Mouse (Mus musculus): ENCODE data around the gene Rnf31. TPM values are rescaled to one million over a fixed set of nuclear protein-coding genes. Genes with fewer than 3 reads are reported as not detected.

Rnf31 gene
- 49.9 and 68.0 TPM in 2 replicates for total RNA-seq (2023)

DNA sequence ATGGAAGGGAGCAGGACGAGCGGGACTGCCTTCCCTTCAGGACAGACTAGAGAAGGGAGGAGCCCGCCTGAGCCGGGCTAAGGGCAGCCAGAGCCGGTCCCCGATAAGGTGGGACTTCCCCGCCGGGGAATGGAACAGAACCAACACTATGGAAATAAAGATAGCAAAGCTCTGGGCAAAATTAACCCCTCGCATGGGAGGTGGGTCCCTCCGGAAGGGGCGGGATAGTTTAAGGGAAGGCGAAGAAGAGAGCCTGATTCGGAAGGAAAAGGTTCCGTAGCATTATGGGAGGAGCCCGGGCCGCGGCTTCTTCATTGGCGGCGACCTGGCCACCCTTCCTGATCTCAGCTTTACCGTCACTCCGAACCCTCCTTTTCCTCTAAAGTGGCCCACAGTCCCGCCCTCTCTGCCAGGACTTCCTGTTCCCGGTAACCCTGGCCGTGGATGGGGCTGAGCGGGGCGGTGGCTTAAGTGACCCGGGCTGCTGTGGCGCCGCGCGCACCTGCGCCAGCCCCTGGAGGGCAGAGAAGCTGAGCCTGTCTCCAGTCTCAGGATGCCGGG is at the start of gene Rnf31:
TSS of gene Rnf31 (plus strand) at position 378 of the 561 bp plus-strand sequence.

DNA sequence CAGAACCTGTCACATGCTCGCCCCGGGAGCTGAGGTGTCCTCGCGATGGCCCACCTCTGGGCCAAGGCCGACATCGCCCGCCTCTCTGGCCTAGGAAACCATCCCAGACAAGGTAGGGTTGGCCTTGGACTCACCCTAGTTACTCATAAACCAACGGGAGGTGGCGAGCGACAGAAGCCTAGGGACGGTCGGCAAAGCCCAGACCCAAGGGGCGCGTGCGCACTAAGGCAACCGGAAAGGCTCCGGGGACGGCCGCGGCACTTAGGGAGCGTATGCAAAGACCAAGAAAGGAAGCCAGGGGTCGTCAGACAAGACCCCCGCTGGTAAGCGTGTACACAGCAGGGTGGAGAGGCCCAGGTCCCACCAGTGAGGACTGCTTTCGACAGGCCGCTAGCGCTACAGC is 31.7 kb upstream of the Rnf31 start, which contains the start of gene Dcaf11:
TSS of gene Dcaf11 (plus strand) at position 208 of the 403 bp plus-strand sequence.

DNA sequence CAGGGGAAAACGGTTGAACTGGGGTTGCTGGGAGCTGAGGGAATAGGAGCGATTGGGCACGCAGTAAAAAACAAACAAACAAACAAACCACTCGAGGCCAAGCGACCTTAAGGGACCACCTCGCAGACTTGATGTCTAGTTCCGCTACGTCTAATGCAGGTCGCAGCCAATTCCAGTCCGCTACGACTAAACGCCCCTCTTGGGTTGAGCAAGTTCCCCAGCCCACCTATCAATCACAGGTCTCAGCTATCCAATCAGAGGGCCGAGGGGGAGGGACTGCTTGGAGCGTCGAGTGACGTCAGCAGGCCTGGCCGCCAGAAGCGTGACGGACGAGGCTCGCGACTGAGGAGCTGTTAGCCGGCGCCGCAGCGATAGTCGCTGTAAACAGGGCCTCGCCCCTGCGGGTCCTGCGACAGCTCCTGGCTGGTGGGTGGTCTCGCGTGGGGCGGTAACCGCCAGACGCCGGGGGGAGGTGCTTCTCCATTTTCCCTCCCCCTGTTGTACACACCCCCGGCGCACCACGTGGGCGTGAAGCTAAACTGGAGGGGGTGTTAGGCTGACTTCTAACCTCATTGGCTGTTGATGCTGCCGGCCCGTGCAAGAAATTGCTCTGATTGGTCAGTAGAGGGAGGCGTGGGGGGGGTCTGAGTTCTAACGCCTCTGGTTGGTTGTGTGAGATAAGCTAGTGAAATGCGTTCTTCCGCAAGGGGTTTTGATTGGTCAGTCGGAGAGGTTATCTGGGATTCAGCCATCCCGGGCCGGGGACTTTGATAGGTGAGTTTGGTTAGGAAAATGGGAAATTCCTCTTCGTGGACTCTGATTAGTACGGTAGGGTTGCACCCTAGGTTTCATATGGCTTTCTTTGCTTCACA is 31.1 kb upstream of the Rnf31 start, which contains the start of gene A730061H03Rik:
TSS of gene A730061H03Rik (minus strand) at position 205 of the 872 bp plus-strand sequence.

DNA sequence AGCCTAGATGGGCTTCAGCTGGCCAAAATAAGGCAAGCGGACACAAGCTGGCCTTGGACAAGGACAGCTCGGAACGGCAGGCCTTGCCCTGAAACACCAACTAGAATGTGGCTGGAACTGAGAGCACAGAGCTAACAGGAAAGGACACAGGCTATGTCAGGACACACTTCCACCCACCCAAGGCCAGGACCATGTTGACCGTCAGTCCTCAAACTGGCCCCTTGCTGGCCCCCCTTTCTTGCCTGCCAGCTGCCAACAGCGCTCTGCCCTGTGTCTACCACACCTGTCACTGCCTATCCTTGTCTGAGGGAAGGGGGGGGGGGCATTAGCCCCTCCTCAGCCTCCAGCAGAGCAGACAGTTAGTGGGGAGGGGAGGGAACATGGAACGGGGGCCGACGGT is 16.2 kb upstream of the Rnf31 start, which contains the start of gene Fitm1:
TSS of gene Fitm1 (plus strand) at position 316 of the 400 bp plus-strand sequence.

DNA sequence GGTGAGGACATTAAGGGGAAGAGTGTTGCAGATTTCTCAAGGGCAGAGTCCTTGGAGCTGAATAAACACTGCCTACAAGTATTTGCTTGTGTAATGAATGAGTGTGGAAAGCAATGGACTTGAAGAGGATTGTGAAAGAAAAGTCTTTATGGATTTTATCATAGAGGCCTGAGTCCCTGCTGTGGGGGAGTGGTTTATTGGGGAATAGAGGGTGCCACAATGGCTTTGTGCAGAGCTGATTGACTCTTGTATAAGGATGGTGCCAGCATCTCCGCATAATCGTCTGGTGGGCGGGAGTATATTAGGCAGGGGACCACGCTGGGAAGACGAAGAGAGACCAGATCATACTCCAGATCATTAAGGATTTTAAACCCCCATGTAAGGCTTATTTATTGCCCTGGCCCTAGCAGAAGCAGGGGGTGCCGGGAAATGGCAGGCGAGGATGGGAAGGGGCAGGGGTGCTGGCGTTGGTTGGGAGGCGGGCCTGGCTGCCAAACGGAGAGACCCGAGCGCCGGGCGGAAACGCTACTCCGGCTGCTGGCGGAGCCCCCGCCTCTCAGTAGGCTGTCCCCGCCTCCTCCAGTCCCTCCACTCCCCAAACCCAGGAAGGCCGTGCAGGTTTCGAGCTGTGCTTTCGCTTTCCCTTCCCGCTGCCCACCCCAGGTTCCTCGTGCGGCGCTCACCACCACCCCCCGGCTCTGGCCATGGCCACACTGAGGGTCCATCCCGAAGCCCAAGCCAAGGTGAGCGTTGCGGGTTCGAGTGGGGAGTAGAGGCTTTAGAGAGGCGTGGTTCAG is 13.4 kb upstream of the Rnf31 start, which contains the start of gene Psme1:
TSS of gene Psme1 (plus strand) at position 253 of the 797 bp plus-strand sequence.

DNA sequence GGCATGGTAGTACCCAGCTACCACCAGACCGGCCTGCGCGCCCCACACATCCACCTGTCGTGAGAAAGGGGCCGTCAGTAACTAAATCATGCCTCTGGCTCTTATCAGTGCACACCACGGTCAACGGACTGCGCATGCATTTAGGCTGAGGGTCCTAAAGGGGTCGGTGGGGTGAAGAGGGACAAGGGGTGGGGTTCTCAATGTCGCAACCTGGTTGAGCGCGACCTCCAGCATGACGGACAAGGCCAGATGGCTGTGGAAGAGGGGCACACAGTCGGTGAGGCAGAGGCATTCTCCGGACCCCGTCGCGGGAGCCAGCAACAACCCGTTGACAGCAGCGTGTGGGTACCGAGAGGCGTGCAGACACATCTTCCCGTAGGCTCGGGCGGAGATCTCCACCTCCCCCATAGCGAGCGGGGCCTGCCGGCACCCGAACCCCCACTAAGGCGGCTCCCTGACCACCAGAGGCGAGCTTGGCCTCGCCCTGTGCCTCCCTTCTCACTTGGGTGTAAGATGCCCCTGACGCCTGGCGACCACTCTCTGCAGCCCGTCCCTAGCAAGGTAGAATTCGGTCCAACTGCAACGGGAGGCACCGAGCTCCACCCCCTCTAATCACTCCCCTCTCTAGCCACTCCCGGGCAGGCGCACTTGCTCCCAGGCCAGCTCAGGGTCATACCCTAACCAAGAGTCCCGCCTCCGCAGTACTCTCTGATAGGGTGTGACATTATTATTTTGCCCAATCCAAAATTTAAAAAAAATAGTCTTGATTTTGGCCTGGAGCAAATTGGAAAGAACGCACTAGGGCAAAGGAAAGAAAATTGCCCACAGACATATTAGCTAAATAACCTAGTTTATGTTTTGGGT is 6.6 kb upstream of the Rnf31 start, which contains the start of gene Emc9:
TSS of gene Emc9 (minus strand) at position 601 of the 864 bp plus-strand sequence.

DNA sequence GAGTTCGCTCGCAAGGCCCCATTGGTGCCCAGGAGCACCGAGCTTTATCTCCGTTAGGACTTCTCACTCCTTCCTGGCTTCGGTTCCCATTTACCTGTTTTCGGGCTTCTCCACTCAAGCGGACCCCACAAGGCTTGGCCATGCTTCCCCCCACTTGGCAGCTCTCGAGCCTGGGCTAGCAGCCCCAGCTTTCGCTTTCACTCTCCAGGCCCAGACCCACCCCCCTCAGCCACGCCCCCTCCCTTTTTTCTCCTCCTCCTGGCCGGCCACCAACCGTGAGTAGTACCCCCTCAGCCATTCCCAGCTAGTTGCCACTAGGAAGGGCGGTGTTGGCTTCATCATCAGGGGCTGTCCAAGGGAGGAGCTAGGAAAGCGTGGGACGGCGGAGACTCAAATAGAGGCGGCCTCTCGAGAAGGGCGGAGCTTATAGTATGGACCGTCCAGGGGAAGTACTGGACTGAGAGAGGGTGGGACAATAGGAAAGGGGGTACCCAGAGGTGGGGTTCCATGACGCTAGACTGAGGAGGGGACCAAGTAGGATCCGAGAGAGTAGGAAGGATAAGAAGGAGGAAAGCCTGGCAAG is 669 bp upstream of the Rnf31 start, which contains the start of gene Psme2:
TSS of gene Psme2 (minus strand) at position 366 of the 583 bp plus-strand sequence.

DNA sequence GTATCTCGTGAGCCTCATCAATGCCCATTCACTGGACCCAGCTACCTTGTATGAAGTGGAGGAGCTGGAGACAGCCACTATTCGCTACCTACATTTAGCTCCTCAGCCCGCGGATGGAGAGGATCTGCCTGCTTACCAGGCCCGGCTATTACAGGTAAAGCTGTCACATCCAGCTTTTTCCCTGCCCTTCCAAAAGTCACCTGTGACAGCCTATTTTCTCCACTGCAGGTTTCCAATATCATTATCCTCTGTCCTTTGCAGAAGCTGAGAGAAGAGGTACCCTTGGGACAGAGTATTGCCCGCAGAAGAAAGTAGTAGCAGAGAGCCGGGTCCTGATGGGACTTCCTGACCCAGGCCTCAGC is 11.7 kb downstream of the Rnf31 start, which contains the start of gene Irf9:
TSS of gene Irf9 (plus strand) at position 301 of the 362 bp plus-strand sequence.

DNA sequence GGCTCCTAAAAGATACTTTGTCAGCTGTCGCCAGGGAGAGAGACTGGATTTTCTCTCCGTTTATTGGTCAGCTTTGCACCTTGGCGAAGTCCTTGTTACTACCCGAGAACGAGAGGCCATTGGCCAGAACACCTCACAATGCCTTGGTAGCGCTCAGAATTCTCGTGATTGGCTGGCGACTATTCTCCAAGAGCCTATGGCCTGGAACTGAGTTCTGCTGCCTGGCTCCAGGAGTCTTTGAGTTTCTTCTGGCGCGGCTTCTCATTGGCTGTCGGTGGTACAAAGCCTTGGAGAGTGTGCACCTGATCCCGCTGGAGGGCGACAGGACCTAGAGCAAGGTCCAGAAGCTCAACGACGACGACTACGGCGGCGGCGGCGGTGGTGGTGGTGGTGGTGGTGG is 26.3 kb downstream of the Rnf31 start, which contains the start of gene Rec8:
TSS of gene Rec8 (plus strand) at position 216 of the 400 bp plus-strand sequence.

DNA sequence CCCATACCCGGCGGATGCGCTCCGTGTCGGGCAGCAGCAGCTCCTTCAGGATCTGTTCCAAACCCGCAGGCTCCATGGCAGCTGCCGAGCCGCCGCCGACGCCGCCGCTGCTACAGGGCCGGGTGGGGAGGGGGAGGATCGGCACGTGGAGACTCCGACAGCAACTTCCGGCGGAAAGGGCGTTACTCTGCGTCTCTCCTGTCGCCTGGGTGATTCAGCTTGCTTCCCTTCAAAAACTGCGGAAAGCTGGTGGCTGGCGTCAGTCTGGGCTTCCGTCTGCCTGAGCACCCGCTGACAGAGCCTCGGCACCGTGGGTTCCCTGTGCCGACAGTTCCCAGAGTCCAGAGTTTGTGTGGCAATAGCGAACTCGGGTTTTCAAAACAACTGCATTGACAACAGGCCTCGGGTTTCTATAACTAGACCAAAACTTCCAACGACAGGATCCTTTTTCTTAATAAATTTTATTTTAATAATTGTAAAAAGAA is 44.1 kb downstream of the Rnf31 start, which contains the start of gene Ipo4:
TSS of gene Ipo4 (minus strand) at position 435 of the 485 bp plus-strand sequence.

DNA sequence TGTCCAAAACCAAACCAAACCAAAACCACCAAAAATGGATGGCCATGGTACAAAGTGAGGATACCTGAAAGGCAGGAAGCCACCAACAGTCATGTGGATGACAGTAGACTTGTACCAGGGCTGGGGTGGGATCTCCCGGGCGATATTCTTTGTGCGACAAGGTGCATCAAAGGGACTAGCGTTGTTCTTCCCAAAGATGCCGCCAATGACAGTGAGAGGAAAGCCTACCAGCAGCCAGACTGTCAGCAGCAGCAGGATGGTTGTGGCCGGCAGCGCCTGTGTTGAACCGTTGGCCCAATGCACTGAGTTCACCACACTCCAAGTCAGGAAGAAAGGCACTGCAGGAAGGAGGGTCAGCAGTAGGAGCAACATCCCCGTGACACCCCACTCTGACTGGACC is 46.3 kb downstream of the Rnf31 start, which contains the start of gene Gm49378:
TSS of gene Gm49378 (minus strand) at position 101 of the 400 bp plus-strand sequence.

DNA sequence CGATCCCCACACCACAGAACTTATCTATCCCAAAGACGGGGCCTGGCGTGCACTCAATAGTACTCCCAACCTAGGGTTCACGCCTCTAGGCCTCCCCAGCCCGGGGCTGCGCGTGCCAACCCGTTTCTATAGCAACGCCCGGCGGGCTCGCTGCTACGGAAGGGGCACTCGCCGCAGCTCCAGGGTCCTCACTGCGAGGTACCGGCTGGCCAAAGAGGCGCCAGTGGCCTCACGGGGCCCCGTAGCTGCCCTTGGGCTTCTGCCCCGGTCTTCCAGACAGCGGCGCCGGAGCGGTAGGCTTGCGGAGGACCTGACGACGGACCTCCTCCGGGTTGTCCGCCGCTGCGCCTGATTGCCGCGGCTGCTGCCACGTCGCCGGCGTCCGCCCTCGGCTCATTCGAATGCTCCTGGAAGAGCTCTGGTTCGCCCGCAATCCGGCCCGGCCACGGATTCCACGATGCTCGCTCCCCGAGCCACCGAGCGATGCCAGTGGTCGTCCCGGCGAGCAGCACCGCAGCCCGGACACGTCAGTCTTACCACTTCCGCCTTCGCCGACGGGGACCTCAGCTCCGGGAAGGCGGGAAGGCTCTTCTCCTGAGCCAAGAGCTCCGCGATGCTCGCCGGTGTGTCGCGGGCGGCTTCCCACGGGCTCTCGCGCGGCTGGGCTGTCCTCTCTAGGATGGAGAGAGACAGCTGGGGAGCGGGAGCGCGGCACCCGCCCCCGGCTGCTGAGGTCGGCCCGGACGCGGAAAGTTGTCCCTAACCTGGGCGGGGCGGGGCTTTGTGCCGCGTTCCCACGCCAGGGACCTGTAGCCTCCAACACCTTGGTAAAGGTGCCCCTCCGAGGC is 51.8 kb downstream of the Rnf31 start, which contains the start of gene Tm9sf1:
TSS of gene Tm9sf1 (minus strand) at position 747 of the 848 bp plus-strand sequence.

DNA sequence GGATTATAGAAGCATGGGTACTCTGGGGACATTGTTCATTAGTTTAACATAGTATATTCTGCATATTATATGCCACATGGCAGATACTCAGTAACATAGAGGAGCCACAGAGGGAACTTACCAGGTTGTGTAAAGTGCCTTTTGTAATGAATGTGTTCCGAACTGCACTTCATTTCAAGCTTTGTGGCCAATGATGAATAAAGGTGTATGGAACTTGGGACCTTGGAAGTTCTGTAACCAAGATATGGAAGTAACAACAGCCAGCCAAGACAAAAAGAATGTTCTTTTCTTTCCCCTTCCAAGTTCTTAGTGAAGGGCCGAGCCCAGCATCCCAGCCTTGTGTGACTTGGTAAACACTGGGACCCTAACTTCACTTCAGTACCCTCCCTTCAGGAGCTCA is 58.4 kb downstream of the Rnf31 start, which contains the start of gene Tssk4:
TSS of gene Tssk4 (plus strand) at position 301 of the 400 bp plus-strand sequence.

Other genes starting within 250 kb of the Rnf31 start
- gene Dhrs4, start 113.0 kb upstream of the Rnf31 start, total RNA-seq (2023), result 12.9 and 13.7 TPM in 2 replicates
- not detected in 2 replicates for gene Carmil3, start 101.1 kb upstream of the Rnf31 start, total RNA-seq (2023)
- gene Cpne6, start 81.3 kb upstream of the Rnf31 start, total RNA-seq (2023), result not detected in 2 replicates
- gene Nrl, start 66.7 kb upstream of the Rnf31 start, total RNA-seq (2023), result not detected in 2 replicates
- gene Pck2, start 51.4 kb upstream of the Rnf31 start, total RNA-seq (2023), result 14.4 and 20.4 TPM in 2 replicates
- 44.0 and 53.0 TPM in 2 replicates for gene Dcaf11, start 31.7 kb upstream of the Rnf31 start, total RNA-seq (2023)
- 1.2 and 2.0 TPM in 2 replicates for gene A730061H03Rik, start 31.3 kb upstream of the Rnf31 start, total RNA-seq (2023)
- not detected in 2 replicates for gene Fitm1, start 16.1 kb upstream of the Rnf31 start, total RNA-seq (2023)
- gene Psme1, start 13.6 kb upstream of the Rnf31 start, total RNA-seq (2023), result 122 and 139 TPM in 2 replicates
- gene Emc9, start 6.4 kb upstream of the Rnf31 start, total RNA-seq (2023), result 1.5 and 1.8 TPM in 2 replicates
- gene Psme2, start 595 bp upstream of the Rnf31 start, total RNA-seq (2023), result 174 and 199 TPM in 2 replicates
- 49.8 and 55.5 TPM in 2 replicates for gene Irf9, start 11.9 kb downstream of the Rnf31 start, total RNA-seq (2023)
- gene Rec8, start 26.3 kb downstream of the Rnf31 start, total RNA-seq (2023), result 0.22 TPM in 1 of 2 replicates, not detected in the other
- 10.0 and 12.5 TPM in 2 replicates for gene Ipo4, start 44.2 kb downstream of the Rnf31 start, total RNA-seq (2023)
- 1.5 and 2.2 TPM in 2 replicates for gene Gm49378, start 46.2 kb downstream of the Rnf31 start, total RNA-seq (2023)
- 29.1 and 33.0 TPM in 2 replicates for gene Tm9sf1, start 52.1 kb downstream of the Rnf31 start, total RNA-seq (2023)
- gene Tssk4, start 58.5 kb downstream of the Rnf31 start, total RNA-seq (2023), result 1.3 and 1.7 TPM in 2 replicates
- 9.4 and 11.2 TPM in 2 replicates for gene Mdp1, start 68.8 kb downstream of the Rnf31 start, total RNA-seq (2023)
- gene Gmpr2, start 80.2 kb downstream of the Rnf31 start, total RNA-seq (2023), result 12.0 and 12.3 TPM in 2 replicates
- gene Nedd8, start 80.4 kb downstream of the Rnf31 start, total RNA-seq (2023), result 129 and 152 TPM in 2 replicates
- gene Tinf2, start 90.1 kb downstream of the Rnf31 start, total RNA-seq (2023), result 47.7 and 63.8 TPM in 2 replicates
- gene Tgm1, start 122.2 kb downstream of the Rnf31 start, total RNA-seq (2023), result 2.1 and 2.6 TPM in 2 replicates
- gene Rabggta, start 130.6 kb downstream of the Rnf31 start, total RNA-seq (2023), result 23.7 and 38.4 TPM in 2 replicates
- 47.8 and 56.7 TPM in 2 replicates for gene Dhrs1, start 154.0 kb downstream of the Rnf31 start, total RNA-seq (2023)
- 12.1 and 17.3 TPM in 2 replicates for gene Nop9, start 154.0 kb downstream of the Rnf31 start, total RNA-seq (2023)
- 0.77 TPM in 1 of 2 replicates, not detected in the other for gene Cideb, start 166.8 kb downstream of the Rnf31 start, total RNA-seq (2023)
- gene Ltb4r2, start 169.7 kb downstream of the Rnf31 start, total RNA-seq (2023), result 0.43 and 1.0 TPM in 2 replicates
- gene Ltb4r1, start 174.3 kb downstream of the Rnf31 start, total RNA-seq (2023), result 203 and 207 TPM in 2 replicates
- gene Adcy4, start 192.4 kb downstream of the Rnf31 start, total RNA-seq (2023), result 0.63 TPM in 1 of 2 replicates, not detected in the other
- 42.5 and 50.7 TPM in 2 replicates for gene Ripk3, start 197.2 kb downstream of the Rnf31 start, total RNA-seq (2023)
- not detected in 2 replicates for gene Nfatc4, start 231.4 kb downstream of the Rnf31 start, total RNA-seq (2023)